Mouse (Mus musculus): ENCODE data around the gene Elp4. TPM values are rescaled to one million over a fixed set of nuclear protein-coding genes. Genes with fewer than 3 reads are reported as not detected.

The Elp4 gene
- polyA plus RNA-seq, 1 experiment from 2014 or later = 34.3 TPM

- Histone ChIP-seq H3K9ac (no peak overlapping the region), H3K4me2 (replicated peaks) (no peak overlapping the region), H3K36me3 (no peaks in the 10 kb centered on the region), H3K27ac (replicated peaks) (no peak overlapping the region), H3K9me3 (replicated peaks) (no peaks in the 10 kb centered on the region), H3K27me3 (no peaks in the 10 kb centered on the region), H3K4me3 (replicated peaks) (no peak overlapping the region), H3K4me1 (no peaks in the 10 kb centered on the region)
- WGBS = 52% methylated on average over 10 of the region's 10 CpGs
- no peak for ATAC-seq (ENCODE audit: insufficient number of reproducible peaks, low FRiP score, low TSS enrichment, low read depth)
Measured at GRCm38 (mm10) chr2:105804506-105804905, 99.9 kb downstream of the Elp4 start.

GRCm38 (mm10) chr2:105803427-105803826, 100.9 kb downstream of the Elp4 start:
- no peak for ATAC-seq (ENCODE audit: insufficient number of reproducible peaks, low FRiP score, low TSS enrichment, low read depth)
- Histone ChIP-seq H3K27ac (replicated peaks) (no peak overlapping the region), H3K9me3 (replicated peaks) (no peaks in the 10 kb centered on the region), H3K4me1 (no peaks in the 10 kb centered on the region), H3K36me3 (no peaks in the 10 kb centered on the region), H3K4me3 (replicated peaks) (no peak overlapping the region), H3K27me3 (no peaks in the 10 kb centered on the region), H3K4me2 (replicated peaks) (no peak overlapping the region), H3K9ac (no peak overlapping the region)
- 30% methylated on average over 5 of the region's 5 CpGs for WGBS

GRCm38 (mm10) chr2:105802902-105803301, 101.5 kb downstream of the Elp4 start:
- Histone ChIP-seq H3K27me3 (no peaks in the 10 kb centered on the region), H3K9me3 (replicated peaks) (no peaks in the 10 kb centered on the region), H3K27ac (replicated peaks) (no peak overlapping the region), H3K4me2 (replicated peaks) (no peak overlapping the region), H3K9ac (no peak overlapping the region), H3K36me3 (no peaks in the 10 kb centered on the region), H3K4me3 (replicated peaks) (no peak overlapping the region), H3K4me1 (no peaks in the 10 kb centered on the region)
- ATAC-seq (ENCODE audit: insufficient number of reproducible peaks, low FRiP score, low TSS enrichment, low read depth) = no peak
- 75% methylated on average over 2 of the region's 2 CpGs for WGBS

GRCm38 (mm10) chr2:105801536-105801935, 102.8 kb downstream of the Elp4 start:
- Histone ChIP-seq H3K9me3 (replicated peaks) (no peaks in the 10 kb centered on the region), H3K4me2 (replicated peaks) (no peak overlapping the region), H3K4me3 (replicated peaks) (no peak overlapping the region), H3K27ac (replicated peaks) (no peak overlapping the region), H3K36me3 (no peaks in the 10 kb centered on the region), H3K27me3 (no peaks in the 10 kb centered on the region), H3K9ac (no peak overlapping the region), H3K4me1 (no peaks in the 10 kb centered on the region)
- no peak for ATAC-seq (ENCODE audit: insufficient number of reproducible peaks, low FRiP score, low TSS enrichment, low read depth)
- WGBS = 76% methylated on average over 6 of the region's 6 CpGs

- Histone ChIP-seq H3K4me2 (replicated peaks) (no peak overlapping the region), H3K9ac (no peak overlapping the region), H3K4me1 (no peaks in the 10 kb centered on the region), H3K36me3 (no peaks in the 10 kb centered on the region), H3K27me3 (no peaks in the 10 kb centered on the region), H3K27ac (replicated peaks) (no peak overlapping the region), H3K9me3 (replicated peaks) (no peaks in the 10 kb centered on the region), H3K4me3 (replicated peaks) (no peak overlapping the region)
- 62% methylated on average over 1 of the region's 1 CpGs for WGBS
- no peak for ATAC-seq (ENCODE audit: insufficient number of reproducible peaks, low FRiP score, low TSS enrichment, low read depth)
Measured at GRCm38 (mm10) chr2:105800694-105801093, 103.7 kb downstream of the Elp4 start.

- H3K27ac ChIP-seq (replicated peaks) = no peak overlapping the region
- H3K9me3 ChIP-seq (replicated peaks) = no peaks in the 10 kb centered on the region
- H3K27me3 ChIP-seq = no peaks in the 10 kb centered on the region
- no peak overlapping the region for H3K9ac ChIP-seq
- no peak for ATAC-seq (ENCODE audit: insufficient number of reproducible peaks, low FRiP score, low TSS enrichment, low read depth)
- no peak overlapping the region for H3K4me3 ChIP-seq (replicated peaks)
- H3K4me2 ChIP-seq (replicated peaks) = no peak overlapping the region
- H3K36me3 ChIP-seq = no peaks in the 10 kb centered on the region
- WGBS = 71% methylated on average over 2 of the region's 2 CpGs
- no peaks in the 10 kb centered on the region for H3K4me1 ChIP-seq
Measured at GRCm38 (mm10) chr2:105799840-105800239, 104.5 kb downstream of the Elp4 start.

GRCm38 (mm10) chr2:105797842-105798241, 106.5 kb downstream of the Elp4 start:
- no peaks in the 10 kb centered on the region for H3K4me1 ChIP-seq
- H3K36me3 ChIP-seq = no peaks in the 10 kb centered on the region
- H3K4me3 ChIP-seq (replicated peaks) = no peak overlapping the region
- no peaks in the 10 kb centered on the region for H3K9me3 ChIP-seq (replicated peaks)
- no peak overlapping the region for H3K27ac ChIP-seq (replicated peaks)
- ATAC-seq (ENCODE audit: insufficient number of reproducible peaks, low FRiP score, low TSS enrichment, low read depth) = no peak
- no peak overlapping the region for H3K4me2 ChIP-seq (replicated peaks)
- no peaks in the 10 kb centered on the region for H3K27me3 ChIP-seq
- no peak overlapping the region for H3K9ac ChIP-seq

GRCm38 (mm10) chr2:105796101-105796500, 108.3 kb downstream of the Elp4 start:
- no peak overlapping the region for H3K4me2 ChIP-seq (replicated peaks)

GRCm38 (mm10) chr2:105792339-105793120, 111.8 kb downstream of the Elp4 start:
- ATAC-seq (ENCODE audit: insufficient number of reproducible peaks, low FRiP score, low TSS enrichment, low read depth) = no peak
- no peak overlapping the region for H3K4me3 ChIP-seq (replicated peaks)
- no peak overlapping the region for H3K4me2 ChIP-seq (replicated peaks)
- no peak overlapping the region for H3K27ac ChIP-seq (replicated peaks)
- no peak overlapping the region for H3K9ac ChIP-seq
- 67% methylated on average over 12 of the region's 12 CpGs for WGBS
- H3K9me3 ChIP-seq (replicated peaks) = no peaks in the 10 kb centered on the region
- H3K36me3 ChIP-seq = no peaks in the 10 kb centered on the region
- no peaks in the 10 kb centered on the region for H3K4me1 ChIP-seq
- no peaks in the 10 kb centered on the region for H3K27me3 ChIP-seq

More at GRCm38 (mm10) chr2:105796101-105796500, 108.3 kb downstream of the Elp4 start:
- Histone ChIP-seq H3K9me3 (replicated peaks) (no peaks in the 10 kb centered on the region), H3K9ac (no peak overlapping the region), H3K4me3 (replicated peaks) (no peak overlapping the region), H3K36me3 (no peaks in the 10 kb centered on the region), H3K4me1 (no peaks in the 10 kb centered on the region), H3K27ac (replicated peaks) (no peak overlapping the region), H3K27me3 (no peaks in the 10 kb centered on the region)
- no peak for ATAC-seq (ENCODE audit: insufficient number of reproducible peaks, low FRiP score, low TSS enrichment, low read depth)

- no peaks in the 10 kb centered on the region for H3K9me3 ChIP-seq (replicated peaks)
- no peak overlapping the region for H3K4me2 ChIP-seq (replicated peaks)
- no peaks in the 10 kb centered on the region for H3K27me3 ChIP-seq
- H3K9ac ChIP-seq = no peak overlapping the region
- ATAC-seq (ENCODE audit: insufficient number of reproducible peaks, low FRiP score, low TSS enrichment, low read depth) = no peak
- H3K27ac ChIP-seq (replicated peaks) = no peak overlapping the region
- no peak overlapping the region for H3K4me3 ChIP-seq (replicated peaks)
- 84% methylated on average over 1 of the region's 1 CpGs for WGBS
- no peaks in the 10 kb centered on the region for H3K36me3 ChIP-seq
- H3K4me1 ChIP-seq = no peaks in the 10 kb centered on the region
Measured at GRCm38 (mm10) chr2:105789936-105790335, 114.4 kb downstream of the Elp4 start.

GRCm38 (mm10) chr2:105787726-105788125, 116.6 kb downstream of the Elp4 start:
- Histone ChIP-seq H3K4me3 (replicated peaks) (no peak overlapping the region), H3K36me3 (no peaks in the 10 kb centered on the region), H3K27ac (replicated peaks) (no peak overlapping the region), H3K27me3 (no peaks in the 10 kb centered on the region), H3K4me2 (replicated peaks) (no peak overlapping the region), H3K9ac (no peak overlapping the region), H3K9me3 (replicated peaks) (no peaks in the 10 kb centered on the region), H3K4me1 (no peaks in the 10 kb centered on the region)
- whole genome bisulfite sequencing = 40% methylated on average over 4 of the region's 4 CpGs
- no peak for ATAC-seq (ENCODE audit: insufficient number of reproducible peaks, low FRiP score, low TSS enrichment, low read depth)

- Histone ChIP-seq H3K27me3 (no peaks in the 10 kb centered on the region), H3K9ac (no peak overlapping the region), H3K4me2 (replicated peaks) (no peak overlapping the region), H3K27ac (replicated peaks) (no peak overlapping the region), H3K4me1 (no peaks in the 10 kb centered on the region), H3K9me3 (replicated peaks) (no peaks in the 10 kb centered on the region), H3K4me3 (replicated peaks) (no peak overlapping the region), H3K36me3 (no peaks in the 10 kb centered on the region)
- WGBS = 25% methylated on average over 2 of the region's 2 CpGs
- ATAC-seq (ENCODE audit: insufficient number of reproducible peaks, low FRiP score, low TSS enrichment, low read depth) = no peak
Measured at GRCm38 (mm10) chr2:105786986-105787385, 117.4 kb downstream of the Elp4 start.

Measured in embryonic facial prominence, embryonic 15.5 days (tissue).